Mouse (Mus musculus): ENCODE data around the gene Syce1.

- TF ChIP-seq CTCF (IDR thresholded peaks at IDR 0.05; ENCODE audit: control insufficient read depth, insufficient read depth, insufficient replicate concordance, low read depth, low read length) (no peak), POLR2A (IDR thresholded peaks at IDR 0.05; ENCODE audit: control insufficient read depth, low read depth, low read length) (no peak)
Observed at GRCm38 (mm10) chr7:140797619-140798018, 10.0 kb upstream of the Syce1 start.

Measured in testis, adult 2 months (tissue).